Mouse (Mus musculus) forebrain, embryonic 13.5 days (tissue): ENCODE results near the gene Kcnc3. TPM values are rescaled to one million over a fixed set of nuclear protein-coding genes. Genes with fewer than 3 reads are reported as not detected.

Source experiments
- ATAC-seq: fragments of 200-750 bp; cut with Nextera tagmentation; 2 replicates; pipeline ENCODE4 v1.8.0; 2017
- H3K27ac ChIP-seq: fragments of 300-500 bp; sonication (generic); 2 replicates; pipeline ENCODE4 v1.5.1; 2015; ENCODE audit warnings: inconsistent platforms, mild to moderate bottlenecking, moderate library complexity
- H3K27me3 ChIP-seq: fragments of 300-500 bp; sonication (generic); 2 replicates; pipeline ENCODE4 v1.6.1; 2015; ENCODE audit warnings: mild to moderate bottlenecking, inconsistent platforms
- H3K36me3 ChIP-seq: fragments of 300-500 bp; sonication (generic); 2 replicates; pipeline ENCODE4 v1.6.1; 2015; ENCODE audit warnings: mild to moderate bottlenecking, inconsistent platforms; ENCODE audit not compliant: poor library complexity, severe bottlenecking
- H3K4me1 ChIP-seq: fragments of 300-500 bp; sonication (generic); 2 replicates; pipeline ENCODE4 v1.6.1; 2015; ENCODE audit warnings: inconsistent platforms
- H3K4me2 ChIP-seq: fragments of 300-500 bp; sonication (generic); 2 replicates; pipeline ENCODE4 v1.6.1; 2015; ENCODE audit warnings: inconsistent platforms, mild to moderate bottlenecking, moderate library complexity
- H3K4me3 ChIP-seq: fragments of 300-500 bp; sonication (generic); 2 replicates; pipeline ENCODE4 v1.5.1; 2015; ENCODE audit warnings: mild to moderate bottlenecking, inconsistent platforms
- H3K9ac ChIP-seq: fragments of 300-500 bp; sonication (generic); 2 replicates; pipeline ENCODE4 v1.6.1; 2015; ENCODE audit warnings: mild to moderate bottlenecking, inconsistent platforms
- H3K9me3 ChIP-seq: fragments of 300-500 bp; sonication (generic); replicated peaks from 2 replicates; pipeline ENCODE4 v1.6.1; 2016; ENCODE audit warnings: inconsistent platforms
- WGBS: fragments of 180-500 bp; shearing (Covaris S2); methylation state at CpG from one replicate; pipeline ENCODE4 v1.1.7; 2015; 5-methylcytosine and 5-hydroxymethylcytosine counted together
- polyA plus RNA-seq: library from polyadenylated mRNA; unstranded; fragments of >200 nt; fragmentation: Nextera tagmentation; extraction: Ambion mirVana; gene quantifications from 2 replicates; pipeline ENCODE4 v1.2.1, GENCODE M21; 2015

The Kcnc3 gene
- polyA plus RNA-seq, 1 experiment from 2014 or later = 2.4 TPM

- Histone ChIP-seq H3K9me3 (no peaks in the 10 kb centered on the region), H3K27me3 (peaks cover 7% of the 10 kb centered on the region; the same call in 1 of the 2 replicates), H3K4me2 (no peak within 1 kb of the TSS), H3K36me3 (no peaks in the 10 kb centered on the region), H3K4me1 (no peaks in the 10 kb centered on the region), H3K4me3 (no peak within 1 kb of the TSS), H3K27ac (no peak within 1 kb of the TSS), H3K9ac (no peak within 1 kb of the TSS)
- 30% methylated on average over 7 of the region's 7 CpGs for WGBS
- ATAC-seq = no peak
These were observed 18.2 kb upstream of the Kcnc3 start, which contains the start of gene Napsa for GRCm38 (mm10) chr7:44572213-44572701. TSS of gene Napsa (plus strand) at chr7:44572380.

- Histone ChIP-seq H3K4me1 (no peaks in the 10 kb centered on the region), H3K36me3 (no peaks in the 10 kb centered on the region), H3K4me3 (no peak overlapping the region), H3K27me3 (peaks cover 7% of the 10 kb centered on the region; the same call in 1 of the 2 replicates), H3K9ac (no peak overlapping the region), H3K4me2 (no peak overlapping the region), H3K9me3 (no peaks in the 10 kb centered on the region), H3K27ac (no peak overlapping the region)
- ATAC-seq = no peak
- WGBS = 68% methylated on average over 5 of the region's 5 CpGs
These were observed 17.4 kb upstream of the Kcnc3 start for GRCm38 (mm10) chr7:44572956-44573484.

GRCm38 (mm10) chr7:44576333-44576844, 14.1 kb upstream of the Kcnc3 start:
- 53% methylated on average over 5 of the region's 5 CpGs for WGBS

GRCm38 (mm10) chr7:44581637-44582036, 8.8 kb upstream of the Kcnc3 start:
- Histone ChIP-seq H3K4me3 (no peak overlapping the region), H3K4me2 (no peak overlapping the region), H3K27me3 (peaks cover 4% of the 10 kb centered on the region; the same call in 1 of the 2 replicates), H3K4me1 (no peaks in the 10 kb centered on the region), H3K27ac (no peak overlapping the region), H3K9ac (no peak overlapping the region), H3K36me3 (no peaks in the 10 kb centered on the region), H3K9me3 (peaks cover 3% of the 10 kb centered on the region; the same call in 1 of the 2 replicates)
- 89% methylated on average over 6 of the region's 6 CpGs for WGBS
- no peak for ATAC-seq

More at GRCm38 (mm10) chr7:44576333-44576844, 14.1 kb upstream of the Kcnc3 start:
- Histone ChIP-seq H3K4me3 (no peak overlapping the region), H3K36me3 (no peaks in the 10 kb centered on the region), H3K9me3 (peaks cover 3% of the 10 kb centered on the region; the same call in 1 of the 2 replicates), H3K4me1 (no peaks in the 10 kb centered on the region), H3K9ac (no peak overlapping the region), H3K27ac (no peak overlapping the region), H3K4me2 (no peak overlapping the region), H3K27me3 (peaks cover 3% of the 10 kb centered on the region; the same call in 1 of the 2 replicates)
- ATAC-seq = no peak

GRCm38 (mm10) chr7:44582709-44583108, 7.8 kb upstream of the Kcnc3 start:
- peaks cover 11% of the 10 kb centered on the region for H3K27me3 ChIP-seq
- H3K9me3 ChIP-seq = peaks cover 3% of the 10 kb centered on the region; the same call in 1 of the 2 replicates
- no peak overlapping the region for H3K27ac ChIP-seq
- no peak for ATAC-seq
- 83% methylated on average over 5 of the region's 5 CpGs for WGBS
- no peaks in the 10 kb centered on the region for H3K36me3 ChIP-seq
- peaks cover 8% of the 10 kb centered on the region for H3K4me1 ChIP-seq
- H3K9ac ChIP-seq = no peak overlapping the region
- no peak overlapping the region for H3K4me2 ChIP-seq
- H3K4me3 ChIP-seq = no peak overlapping the region

- Histone ChIP-seq H3K27me3 (peaks cover 15% of the 10 kb centered on the region), H3K4me3 (no peak overlapping the region), H3K36me3 (no peaks in the 10 kb centered on the region), H3K9ac (no peak overlapping the region), H3K4me1 (peaks cover 11% of the 10 kb centered on the region), H3K4me2 (no peak overlapping the region), H3K9me3 (peaks cover 3% of the 10 kb centered on the region; the same call in 1 of the 2 replicates), H3K27ac (no peak overlapping the region)
- ATAC-seq = no peak
- WGBS = 94% methylated on average over 1 of the region's 1 CpGs
These were observed 7.3 kb upstream of the Kcnc3 start for GRCm38 (mm10) chr7:44583146-44583545.

- ATAC-seq = no peak
- 84% methylated on average over 4 of the region's 4 CpGs for WGBS
- Histone ChIP-seq H3K4me3 (no peak overlapping the region), H3K9me3 (no peaks in the 10 kb centered on the region), H3K4me2 (no peak overlapping the region), H3K27ac (no peak overlapping the region), H3K27me3 (peaks cover 23% of the 10 kb centered on the region), H3K4me1 (peaks cover 23% of the 10 kb centered on the region), H3K9ac (no peak overlapping the region), H3K36me3 (no peaks in the 10 kb centered on the region)
These were observed 6.1 kb upstream of the Kcnc3 start for GRCm38 (mm10) chr7:44584265-44584804.

- Histone ChIP-seq H3K27me3 (peaks cover 29% of the 10 kb centered on the region), H3K4me3 (no peak overlapping the region), H3K27ac (no peak overlapping the region), H3K4me2 (no peak overlapping the region), H3K9me3 (no peaks in the 10 kb centered on the region), H3K9ac (no peak overlapping the region), H3K4me1 (peaks cover 29% of the 10 kb centered on the region), H3K36me3 (no peaks in the 10 kb centered on the region)
- no peak for ATAC-seq
- WGBS = 93% methylated on average over 6 of the region's 6 CpGs
These were observed 5.5 kb upstream of the Kcnc3 start for GRCm38 (mm10) chr7:44584921-44585320.

GRCm38 (mm10) chr7:44585606-44586005, 4.9 kb upstream of the Kcnc3 start:
- H3K27me3 ChIP-seq = peaks cover 31% of the 10 kb centered on the region
- H3K4me2 ChIP-seq = no peak overlapping the region
- H3K4me3 ChIP-seq = no peak overlapping the region
- H3K27ac ChIP-seq = no peak overlapping the region
- peaks cover 34% of the 10 kb centered on the region for H3K4me1 ChIP-seq
- WGBS = 91% methylated on average over 6 of the region's 6 CpGs
- no peaks in the 10 kb centered on the region for H3K9me3 ChIP-seq
- H3K36me3 ChIP-seq = no peaks in the 10 kb centered on the region
- H3K9ac ChIP-seq = no peak overlapping the region
- ATAC-seq = no peak

GRCm38 (mm10) chr7:44586518-44586917, 3.9 kb upstream of the Kcnc3 start:
- Histone ChIP-seq H3K27ac (no peak overlapping the region), H3K9me3 (no peaks in the 10 kb centered on the region), H3K36me3 (no peaks in the 10 kb centered on the region), H3K4me1 (peaks cover 40% of the 10 kb centered on the region), H3K27me3 (peaks cover 35% of the 10 kb centered on the region), H3K4me2 (peak overlapping the region; percentile 99), H3K4me3 (peak overlapping the region; percentile 44), H3K9ac (peak overlapping the region; percentile 51)
- whole genome bisulfite sequencing = 8% methylated on average over 19 of the region's 19 CpGs
- ATAC-seq = no peak

- ATAC-seq = peak; percentile 61
- 0% methylated on average over 18 of the region's 18 CpGs for WGBS
- Histone ChIP-seq H3K4me3 (peak overlapping the region; percentile 44), H3K36me3 (no peaks in the 10 kb centered on the region), H3K4me1 (peaks cover 44% of the 10 kb centered on the region), H3K27ac (no peak overlapping the region), H3K9ac (peak overlapping the region; percentile 51), H3K9me3 (no peaks in the 10 kb centered on the region), H3K27me3 (peaks cover 39% of the 10 kb centered on the region), H3K4me2 (peak overlapping the region; percentile 99)
These were observed 3.5 kb upstream of the Kcnc3 start for GRCm38 (mm10) chr7:44586930-44587329.

GRCm38 (mm10) chr7:44587676-44588075, 2.8 kb upstream of the Kcnc3 start:
- Histone ChIP-seq H3K9me3 (no peaks in the 10 kb centered on the region), H3K4me3 (peak overlapping the region; percentile 62), H3K27ac (no peak overlapping the region), H3K27me3 (peaks cover 47% of the 10 kb centered on the region), H3K36me3 (no peaks in the 10 kb centered on the region), H3K4me2 (peak overlapping the region; percentile 99), H3K4me1 (peaks cover 51% of the 10 kb centered on the region), H3K9ac (peak overlapping the region; percentile 51; the same call in 1 of the 2 replicates)
- WGBS = 39% methylated on average over 6 of the region's 6 CpGs
- ATAC-seq = no peak
